Mouse (Mus musculus) cerebellum, postnatal 25 days (tissue): ENCODE data around the gene Carmil2.

Experiments
- DNase-seq, 2 experiments: peaks; one replicate each; pipeline ENCODE4 v3.0.0; 2021; ENCODE audit warnings: mixed read lengths in 2 of 2

The Carmil2 gene

GRCm38 (mm10) chr8:105727397-105728124 lies 41.5 kb downstream of the Carmil2 start:
- no peak for DNase-seq

GRCm38 (mm10) chr8:105732186-105732585 lies 46.1 kb downstream of the Carmil2 start:
- no peak for DNase-seq

- DNase-seq, result no peak
These were observed 53.1 kb downstream of the Carmil2 start for GRCm38 (mm10) chr8:105739216-105739615.

GRCm38 (mm10) chr8:105743301-105743700 lies 57.2 kb downstream of the Carmil2 start:
- DNase-seq, result no peak
